Mouse (Mus musculus): Measurements from ENCODE around the gene Syt13.

The Syt13 gene

GRCm38 (mm10) chr2:92920709-92921108, 5.8 kb downstream of the Syt13 start:
- no peak for DNase-seq (ENCODE audit: extremely low read depth, low read depth, low spot score)

- DNase-seq (ENCODE audit: extremely low read depth, low read depth, low spot score) = no peak
Measured at GRCm38 (mm10) chr2:92924677-92925259, 9.9 kb downstream of the Syt13 start.

GRCm38 (mm10) chr2:92929696-92930095, 14.8 kb downstream of the Syt13 start:
- DNase-seq (ENCODE audit: extremely low read depth, low read depth, low spot score) = no peak

- no peak for DNase-seq (ENCODE audit: extremely low read depth, low read depth, low spot score)
Measured at GRCm38 (mm10) chr2:92931061-92931460, 16.2 kb downstream of the Syt13 start.

- no peak for DNase-seq (ENCODE audit: extremely low read depth, low read depth, low spot score)
Measured at GRCm38 (mm10) chr2:92933379-92933778, 18.5 kb downstream of the Syt13 start.

- DNase-seq (ENCODE audit: extremely low read depth, low read depth, low spot score) = no peak
Measured at GRCm38 (mm10) chr2:92934312-92934982, 19.5 kb downstream of the Syt13 start.

GRCm38 (mm10) chr2:92935483-92935882, 20.6 kb downstream of the Syt13 start:
- DNase-seq (ENCODE audit: extremely low read depth, low read depth, low spot score) = no peak

GRCm38 (mm10) chr2:92938063-92938462, 23.2 kb downstream of the Syt13 start:
- no peak for DNase-seq (ENCODE audit: extremely low read depth, low read depth, low spot score)

GRCm38 (mm10) chr2:92938827-92939226, 23.9 kb downstream of the Syt13 start:
- DNase-seq (ENCODE audit: extremely low read depth, low read depth, low spot score) = no peak

GRCm38 (mm10) chr2:92940963-92941362, 26.1 kb downstream of the Syt13 start:
- DNase-seq (ENCODE audit: extremely low read depth, low read depth, low spot score) = no peak

- no peak for DNase-seq (ENCODE audit: extremely low read depth, low read depth, low spot score)
Measured at GRCm38 (mm10) chr2:92941463-92941862, 26.6 kb downstream of the Syt13 start.

- no peak for DNase-seq (ENCODE audit: extremely low read depth, low read depth, low spot score)
Measured at GRCm38 (mm10) chr2:92943406-92943805, 28.5 kb downstream of the Syt13 start.

GRCm38 (mm10) chr2:92944356-92944755, 29.5 kb downstream of the Syt13 start:
- no peak for DNase-seq (ENCODE audit: extremely low read depth, low read depth, low spot score)

- no peak for DNase-seq (ENCODE audit: extremely low read depth, low read depth, low spot score)
Measured at GRCm38 (mm10) chr2:92945125-92945746, 30.3 kb downstream of the Syt13 start.

GRCm38 (mm10) chr2:92945824-92946598, 31.1 kb downstream of the Syt13 start:
- no peak for DNase-seq (ENCODE audit: extremely low read depth, low read depth, low spot score)

GRCm38 (mm10) chr2:92947981-92948698, 33.2 kb downstream of the Syt13 start:
- no peak for DNase-seq (ENCODE audit: extremely low read depth, low read depth, low spot score)

GRCm38 (mm10) chr2:92948699-92949300, 33.9 kb downstream of the Syt13 start:
- no peak for DNase-seq (ENCODE audit: extremely low read depth, low read depth, low spot score)

- no peak for DNase-seq (ENCODE audit: extremely low read depth, low read depth, low spot score)
Measured at GRCm38 (mm10) chr2:92949518-92949917, 34.6 kb downstream of the Syt13 start.

- DNase-seq (ENCODE audit: extremely low read depth, low read depth, low spot score) = no peak
Measured at GRCm38 (mm10) chr2:92953450-92953849, 38.6 kb downstream of the Syt13 start.

- DNase-seq (ENCODE audit: extremely low read depth, low read depth, low spot score) = no peak
Measured at GRCm38 (mm10) chr2:92954404-92955114, 39.7 kb downstream of the Syt13 start.
